Mouse (Mus musculus) erythroblast, embryonic 14.5 days (primary cell): ENCODE data around the gene Zdhhc6.

Experiments
- GATA1 ChIP-seq: IDR thresholded peaks from 2 replicates; pipeline ENCODE4 v1.6.1; 2012; ENCODE audit warnings: low read length, inconsistent platforms, mixed read lengths
- TAL1 ChIP-seq: IDR thresholded peaks from 3 replicates; pipeline ENCODE4 v1.6.1; 2012; ENCODE audit warnings: low read length, inconsistent platforms, mixed read lengths

- no peak for TF ChIP-seq GATA1
- no peak for TF ChIP-seq TAL1
Observed at GRCm38 (mm10) chr19:55299378-55299777, 16.5 kb downstream of the Zdhhc6 start.
